Mouse (Mus musculus): ENCODE results near the gene Rbfox1. TPM values are rescaled to one million over a fixed set of nuclear protein-coding genes. Genes with fewer than 3 reads are reported as not detected.

Rbfox1 gene
- total and polyA plus RNA-seq, 3 experiments = not detected

DNA sequence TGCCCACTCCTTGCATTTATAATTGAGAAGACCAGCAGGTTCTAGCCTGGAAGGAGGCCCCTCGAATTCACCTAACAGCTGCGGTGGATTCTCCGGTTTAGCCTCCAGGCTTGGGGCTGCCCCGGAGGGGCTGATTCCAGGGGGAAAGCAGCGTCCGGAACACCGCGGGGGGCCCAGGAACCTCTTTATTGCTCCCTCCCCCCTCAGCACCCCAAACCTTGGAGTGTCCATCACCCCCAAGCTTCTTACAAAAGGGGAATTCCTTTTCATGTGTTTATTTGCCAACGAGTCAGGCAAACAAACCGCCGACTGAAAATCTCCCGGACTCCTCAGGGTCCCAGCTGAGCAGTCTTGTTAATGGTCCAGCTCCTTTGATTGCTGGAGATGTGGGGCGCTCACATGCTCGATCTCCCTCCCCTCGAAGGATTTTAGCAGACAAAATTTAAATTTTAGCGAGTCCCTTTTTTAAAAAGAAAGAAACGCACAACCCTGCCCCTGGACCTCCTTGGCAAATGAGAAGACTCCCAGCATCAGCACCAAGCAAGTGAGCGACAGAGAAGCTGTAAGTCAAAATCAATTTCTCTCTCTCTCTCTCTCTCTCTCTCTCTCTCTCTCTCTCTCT lies 1153.6 kb downstream of the Rbfox1 start:
- Histone ChIP-seq H3K36me3 (ENCODE audit: control insufficient read depth in 1 of 2, insufficient read depth in 2 of 2, low read length in 2 of 2) (no peaks in the 10 kb centered on the region), H3K79me2 (ENCODE audit: control insufficient read depth, insufficient read depth, low read length, poor library complexity) (no peaks in the 10 kb centered on the region), H3K9me3 (replicated peaks; ENCODE audit: insufficient read depth, low read length) (no peaks in the 10 kb centered on the region), H3K9ac (ENCODE audit: control insufficient read depth, low read depth, low read length, poor library complexity, severe bottlenecking) (no peak overlapping the region), H3K27ac (ENCODE audit: control insufficient read depth, low read depth, low read length) (no peak overlapping the region), H3K4me1 (ENCODE audit: control insufficient read depth in 1 of 2, insufficient read depth in 2 of 2, low read length in 2 of 2) (no peaks in the 10 kb centered on the region), H3K4me3 (ENCODE audit: control insufficient read depth in 1 of 2, insufficient read depth in 1 of 2, low read depth in 2 of 2, low read length in 2 of 2) (no peak overlapping the region), H3K27me3 (ENCODE audit: control insufficient read depth in 1 of 2, insufficient read depth in 2 of 2, low read length in 2 of 2) (no peaks in the 10 kb centered on the region)
- TF ChIP-seq POLR2AphosphoS5 (IDR thresholded peaks at IDR 0.05; ENCODE audit: borderline replicate concordance, low read depth, low read length) = no peak
- no peak for TF ChIP-seq USF2 (IDR thresholded peaks at IDR 0.05; ENCODE audit: borderline replicate concordance in 1 of 2, insufficient read depth in 1 of 2, low read depth in 1 of 2, low read length in 2 of 2)
- TF ChIP-seq RCOR1 (IDR thresholded peaks at IDR 0.05; ENCODE audit: low read depth, low read length) = no peak
- no peak for TF ChIP-seq SMC3 (IDR thresholded peaks at IDR 0.05; ENCODE audit: low read depth, low read length)
- no peak for TF ChIP-seq EP300 (IDR thresholded peaks at IDR 0.05; ENCODE audit: low read depth in 1 of 2, low read length in 2 of 2)
- no peak for TF ChIP-seq POLR2AphosphoS2 (IDR thresholded peaks at IDR 0.05; ENCODE audit: low read length)
- no peak for TF ChIP-seq CTCF (IDR thresholded peaks at IDR 0.05 in 2 of 3, conservative IDR thresholded peaks at IDR 0.05 in 1 of 3; ENCODE audit: control insufficient read depth in 1 of 3, insufficient read depth in 1 of 3, low read depth in 2 of 3, low read length in 3 of 3, poor library complexity in 1 of 3, severe bottlenecking in 1 of 3)
- no peak for TF ChIP-seq NRF1 (IDR thresholded peaks at IDR 0.05; ENCODE audit: insufficient read depth, low read depth, low read length, poor library complexity, severe bottlenecking)
- TF ChIP-seq MAFK (IDR thresholded peaks at IDR 0.05; ENCODE audit: borderline replicate concordance, low read depth, low read length) = no peak
- no peak for TF ChIP-seq KAT2A (conservative IDR thresholded peaks at IDR 0.05; ENCODE audit: low read depth, low read length)
- no peak for TF ChIP-seq HCFC1 (IDR thresholded peaks at IDR 0.05; ENCODE audit: low read depth, low read length)
- TF ChIP-seq ZMIZ1 (IDR thresholded peaks at IDR 0.05; ENCODE audit: low read depth, low read length) = no peak
- no peak for TF ChIP-seq ELF1 (IDR thresholded peaks at IDR 0.05; ENCODE audit: low read depth, low read length)
- no peak for TF ChIP-seq MYB (IDR thresholded peaks at IDR 0.05; ENCODE audit: low read depth, low read length)
- TF ChIP-seq RAD21 (IDR thresholded peaks at IDR 0.05; ENCODE audit: low read depth, low read length) = no peak
- TF ChIP-seq ZC3H11A (IDR thresholded peaks at IDR 0.05; ENCODE audit: low read depth, low read length) = no peak
- no peak for TF ChIP-seq TCF12 (IDR thresholded peaks at IDR 0.05; ENCODE audit: low read depth, low read length)
- no peak for TF ChIP-seq CHD2 (IDR thresholded peaks at IDR 0.05; ENCODE audit: low read length)
- no peak for TF ChIP-seq GABPA (IDR thresholded peaks at IDR 0.05; ENCODE audit: low read depth, low read length)
- no peak for TF ChIP-seq TAL1 (IDR thresholded peaks at IDR 0.05; ENCODE audit: low read length)
- DNase-seq (ENCODE audit: low read depth, low spot score) = no peak
